Mouse (Mus musculus) forebrain, embryonic 11.5 days (tissue): Measurements from ENCODE around the gene Psen1. TPM values are rescaled to one million over a fixed set of nuclear protein-coding genes. Genes with fewer than 3 reads are reported as not detected.
A peak's percentile ranks its signal among the peaks of the same experiment; 100 is the strongest.

ENCODE experiments used
- ATAC-seq: fragments of 200-750 bp; cut with Nextera tagmentation; replicated peaks from 2 replicates; pipeline ENCODE4 v1.8.0; 2017; ENCODE audit warnings: moderate TSS enrichment; ENCODE audit not compliant: low FRiP score
- DNase-seq: peaks from one replicate; pipeline ENCODE4 v3.0.0-alpha.2; 2017; ENCODE audit warnings: low spot score
- H3K27ac ChIP-seq: fragments of 300-500 bp; sonication (generic); 2 replicates; pipeline ENCODE4 v1.5.1; 2014; ENCODE audit warnings: low read depth, low read length
- H3K27me3 ChIP-seq: fragments of 300-500 bp; sonication (generic); 2 replicates; pipeline ENCODE4 v1.6.1; 2014; ENCODE audit warnings: mild to moderate bottlenecking, low read length, mixed read lengths; ENCODE audit not compliant: control insufficient read depth, insufficient read depth
- H3K36me3 ChIP-seq: fragments of 300-500 bp; sonication (generic); 2 replicates; pipeline ENCODE4 v1.6.1; 2014; ENCODE audit warnings: mild to moderate bottlenecking, low read length, moderate library complexity, mixed read lengths; ENCODE audit not compliant: control insufficient read depth, insufficient read depth
- H3K4me1 ChIP-seq: fragments of 300-500 bp; sonication (generic); replicated peaks from 2 replicates; pipeline ENCODE4 v1.6.1; 2014; ENCODE audit warnings: low read length, mixed read lengths; ENCODE audit not compliant: control insufficient read depth, insufficient read depth
- H3K4me2 ChIP-seq: fragments of 300-500 bp; sonication (generic); 2 replicates; pipeline ENCODE4 v1.6.1; 2014; ENCODE audit warnings: low read depth, mild to moderate bottlenecking, low read length, moderate library complexity, mixed read lengths; ENCODE audit not compliant: severe bottlenecking
- H3K4me3 ChIP-seq: fragments of 300-500 bp; sonication (generic); 2 replicates; pipeline ENCODE4 v1.5.1; 2014; ENCODE audit warnings: low read depth, low read length
- H3K9ac ChIP-seq: fragments of 300-500 bp; sonication (generic); 2 replicates; pipeline ENCODE4 v1.6.1; 2014; ENCODE audit warnings: low read length
- H3K9me3 ChIP-seq: fragments of 300-500 bp; sonication (generic); 2 replicates; pipeline ENCODE4 v1.6.1; 2016; ENCODE audit warnings: low read length, mixed read lengths; ENCODE audit not compliant: control insufficient read depth
- WGBS: fragments of 180-500 bp; shearing (Covaris S2); extraction: QIAGEN DNeasy Blood & Tissue Kit; methylation state at CpG from one replicate; pipeline ENCODE4 v1.1.7; 2014; 5-methylcytosine and 5-hydroxymethylcytosine counted together
- polyA plus RNA-seq: library from polyadenylated mRNA; unstranded; fragments of >200 nt; fragmentation: Nextera tagmentation; extraction: Ambion mirVana; gene quantifications from 2 replicates; pipeline ENCODE4 v1.2.1, GENCODE M21; 2014

The Psen1 gene
- 64.9 and 69.6 TPM in 2 replicates for polyA plus RNA-seq

DNA sequence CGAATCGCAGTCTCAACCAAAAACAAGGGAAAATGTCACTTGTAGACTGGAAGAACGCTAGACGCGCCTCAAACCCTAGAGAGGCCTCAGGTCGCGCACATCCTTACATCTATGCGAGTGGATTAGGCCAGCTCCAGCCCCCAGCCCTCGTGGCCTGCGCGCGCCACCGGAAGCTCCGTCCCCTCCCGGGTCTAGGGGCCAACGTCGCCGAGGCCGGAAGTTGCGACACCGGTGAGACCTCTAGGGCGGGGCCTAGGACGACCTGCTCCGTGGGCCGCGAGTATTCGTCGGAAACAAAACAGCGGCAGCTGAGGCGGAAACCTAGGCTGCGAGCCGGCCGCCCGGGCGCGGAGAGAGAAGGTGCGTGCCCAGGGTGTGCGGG is at the start of gene Psen1:
Gene Psen1, plus strand, starts transcription at position 219 of the 382 bp plus-strand sequence.
- Histone ChIP-seq H3K27me3 (no peaks in the 10 kb centered on the region), H3K4me3 (peak within 1 kb of the TSS; percentile 93), H3K36me3 (no peaks in the 10 kb centered on the region), H3K9me3 (no peaks in the 10 kb centered on the region), H3K4me1 (no peaks in the 10 kb centered on the region), H3K9ac (peak within 1 kb of the TSS; percentile 91), H3K4me2 (peak within 1 kb of the TSS; percentile 87), H3K27ac (peak within 1 kb of the TSS; percentile 81)
- peak; percentile 98 for DNase-seq
- ATAC-seq = peak; percentile 99
- WGBS = under 1% methylated on average over 38 of the region's 38 CpGs

DNA sequence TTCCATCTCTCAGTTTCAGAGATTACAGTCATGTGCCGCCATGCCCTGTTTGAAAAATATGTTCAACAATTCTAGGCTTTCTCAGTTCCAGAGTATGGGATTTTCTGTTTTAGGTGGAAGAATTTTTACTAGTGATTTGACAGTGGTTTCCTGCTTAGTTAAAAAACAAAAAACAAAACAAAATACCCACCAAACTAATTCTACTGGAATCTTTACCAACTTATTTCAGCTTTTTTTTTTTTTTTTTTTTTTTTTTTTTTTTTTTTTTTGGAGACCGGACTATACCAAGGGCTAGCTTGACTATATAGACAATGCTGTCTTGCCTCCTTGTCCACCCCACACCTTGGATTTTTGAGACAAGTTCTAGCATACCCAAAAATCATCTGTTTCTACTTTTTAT is 46.7 kb upstream of the Psen1 start:
- no peak for ATAC-seq
- DNase-seq = no peak
- no peaks in the 10 kb centered on the region for H3K27me3 ChIP-seq
- H3K9me3 ChIP-seq = no peaks in the 10 kb centered on the region
- H3K27ac ChIP-seq = no peak overlapping the region
- H3K4me1 ChIP-seq = no peaks in the 10 kb centered on the region
- H3K4me3 ChIP-seq = no peak overlapping the region
- H3K36me3 ChIP-seq = peaks cover 13% of the 10 kb centered on the region
- no peak overlapping the region for H3K4me2 ChIP-seq
- no peak overlapping the region for H3K9ac ChIP-seq
- 97% methylated on average over 2 of the region's 2 CpGs for WGBS

DNA sequence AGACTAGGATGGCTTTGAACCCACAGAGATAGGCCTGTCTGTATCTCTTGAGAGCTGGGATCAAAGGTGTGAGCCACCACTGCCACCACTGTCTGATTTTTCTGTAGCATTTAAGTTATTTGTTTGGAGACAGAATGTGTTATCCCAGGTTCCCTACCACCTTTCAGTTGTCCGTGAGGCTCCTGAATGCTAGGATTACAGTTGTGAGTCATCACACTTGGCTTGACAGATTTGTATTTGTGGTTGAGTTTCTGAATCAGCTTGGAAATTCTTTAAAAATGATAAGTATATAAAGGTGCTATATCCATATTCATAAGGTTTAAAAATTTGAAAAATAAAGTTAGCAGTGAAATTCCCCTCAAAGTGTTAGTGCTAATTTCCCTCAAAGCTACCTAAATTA is 44.8 kb upstream of the Psen1 start:
- Histone ChIP-seq H3K27me3 (no peaks in the 10 kb centered on the region), H3K27ac (no peak overlapping the region), H3K4me1 (no peaks in the 10 kb centered on the region), H3K4me3 (no peak overlapping the region), H3K4me2 (no peak overlapping the region), H3K36me3 (peaks cover 16% of the 10 kb centered on the region), H3K9ac (no peak overlapping the region), H3K9me3 (no peaks in the 10 kb centered on the region)
- no peak for DNase-seq
- no peak for ATAC-seq
- WGBS = 90% methylated on average over 1 of the region's 1 CpGs

DNA sequence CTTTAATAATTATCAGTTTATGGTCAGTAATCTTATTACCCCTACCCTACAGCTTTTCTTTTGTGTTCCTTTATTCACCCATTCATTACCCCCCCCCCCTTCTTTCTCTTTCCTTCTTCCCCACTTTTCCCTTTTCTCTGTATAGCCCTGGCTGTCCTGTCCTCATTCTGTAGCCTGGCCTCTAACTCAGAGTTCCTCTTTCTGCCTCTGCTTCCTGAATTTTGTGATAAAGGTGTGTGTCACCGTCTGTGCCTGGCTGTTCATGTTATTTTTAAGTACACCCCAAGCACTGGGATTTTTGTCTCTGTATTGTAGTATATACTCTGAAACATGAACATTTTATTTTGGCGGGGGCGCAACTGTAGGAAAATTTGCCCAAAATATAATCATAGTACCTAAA is 37.6 kb upstream of the Psen1 start:
- H3K4me1 ChIP-seq = no peaks in the 10 kb centered on the region
- H3K4me2 ChIP-seq = no peak overlapping the region
- no peaks in the 10 kb centered on the region for H3K27me3 ChIP-seq
- 97% methylated on average over 3 of the region's 3 CpGs for WGBS
- peaks cover 9% of the 10 kb centered on the region for H3K36me3 ChIP-seq
- H3K4me3 ChIP-seq = no peak overlapping the region
- H3K9ac ChIP-seq = no peak overlapping the region
- DNase-seq (no peak), ATAC-seq (no peak)
- H3K9me3 ChIP-seq = no peaks in the 10 kb centered on the region
- H3K27ac ChIP-seq = no peak overlapping the region

DNA sequence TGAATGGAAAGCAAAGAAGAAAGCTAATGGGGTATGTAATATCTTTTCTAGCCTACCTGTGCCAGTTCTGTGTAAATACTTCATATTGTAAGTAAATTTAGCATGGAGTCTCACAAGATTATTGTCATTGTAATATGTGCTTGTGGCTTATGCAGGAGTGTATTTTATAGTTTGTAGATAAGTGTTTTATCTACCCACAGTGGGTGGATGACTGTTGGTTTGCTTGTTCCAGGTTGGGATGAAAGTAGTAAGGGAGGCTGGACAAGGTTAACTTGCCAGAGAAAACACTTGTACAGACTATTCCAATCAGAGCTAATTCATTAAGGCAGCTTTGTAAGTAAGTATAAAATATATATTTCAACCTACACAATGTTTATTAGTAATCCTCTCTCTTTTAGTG is 36.5 kb upstream of the Psen1 start:
- Histone ChIP-seq H3K36me3 (peaks cover 6% of the 10 kb centered on the region), H3K4me1 (no peaks in the 10 kb centered on the region), H3K27ac (no peak overlapping the region), H3K9ac (no peak overlapping the region), H3K4me2 (no peak overlapping the region), H3K27me3 (no peaks in the 10 kb centered on the region), H3K9me3 (no peaks in the 10 kb centered on the region), H3K4me3 (no peak overlapping the region)
- DNase-seq = no peak
- no peak for ATAC-seq

DNA sequence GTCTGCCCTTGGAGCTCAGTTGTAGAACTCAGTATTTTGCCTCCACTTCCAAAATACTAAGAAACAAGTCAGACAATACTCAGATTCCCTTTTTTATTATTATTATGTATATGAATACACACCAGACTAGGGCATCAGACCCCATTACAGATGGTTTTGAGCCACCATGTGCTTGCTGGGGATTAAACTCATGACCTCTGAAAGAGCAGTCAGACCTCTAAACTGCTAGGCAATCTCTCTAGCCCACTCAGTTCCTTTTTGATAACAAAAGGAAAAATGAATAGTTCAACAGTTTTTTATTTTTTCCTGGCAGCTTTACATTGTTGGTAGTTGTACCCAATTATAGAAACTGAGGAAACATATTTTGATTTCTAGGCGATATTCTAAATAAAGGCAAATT is 2.5 kb upstream of the Psen1 start:
- DNase-seq = no peak
- Histone ChIP-seq H3K4me3 (no peak overlapping the region), H3K4me1 (no peaks in the 10 kb centered on the region), H3K36me3 (no peaks in the 10 kb centered on the region; the same call in 1 of the 2 replicates), H3K4me2 (no peak overlapping the region), H3K9me3 (no peaks in the 10 kb centered on the region), H3K27me3 (no peaks in the 10 kb centered on the region), H3K9ac (no peak overlapping the region), H3K27ac (no peak overlapping the region)
- no peak for ATAC-seq
- 98% methylated on average over 1 of the region's 1 CpGs for whole genome bisulfite sequencing

DNA sequence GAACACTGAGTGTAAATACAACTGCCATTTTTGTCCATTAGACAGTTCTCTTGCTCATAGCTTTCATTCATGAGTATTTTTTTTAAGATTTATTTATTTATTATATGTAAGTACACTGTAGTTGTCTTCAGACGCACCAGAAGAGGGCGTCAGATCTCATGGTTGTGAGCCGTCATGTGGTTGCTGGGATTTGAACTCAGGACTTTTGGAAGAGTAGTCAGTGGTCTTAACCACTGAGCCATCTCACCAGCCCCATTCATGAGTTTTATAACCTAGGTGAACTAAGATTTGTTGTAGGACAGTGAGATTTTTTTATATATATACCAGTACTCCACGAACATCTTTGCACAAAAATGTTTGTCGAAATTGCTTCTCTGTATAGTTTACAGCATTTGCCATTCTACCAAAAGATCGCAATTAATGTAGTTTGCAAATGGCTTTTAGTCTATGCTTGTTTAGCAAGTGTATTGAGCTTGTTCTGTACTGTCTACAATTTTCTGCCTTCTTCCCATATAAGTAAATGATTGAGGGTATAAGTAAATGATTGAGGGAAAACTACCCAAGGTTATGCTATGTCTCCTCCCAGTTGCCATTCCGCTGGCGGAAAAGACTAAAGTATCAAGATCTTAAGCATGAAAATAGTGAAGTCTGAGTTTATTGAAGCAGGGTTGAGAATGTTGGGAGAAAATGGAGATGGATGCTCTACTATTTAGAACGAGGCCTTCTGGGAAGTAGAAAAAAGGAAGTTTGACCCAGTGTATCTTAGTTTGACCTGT is 1.2 kb upstream of the Psen1 start:
- H3K9me3 ChIP-seq = no peaks in the 10 kb centered on the region
- H3K27ac ChIP-seq = no peak overlapping the region
- DNase-seq (no peak), ATAC-seq (no peak)
- H3K4me1 ChIP-seq = no peaks in the 10 kb centered on the region
- H3K4me2 ChIP-seq = no peak overlapping the region
- 89% methylated on average over 9 of the region's 9 CpGs for WGBS
- no peaks in the 10 kb centered on the region for H3K36me3 ChIP-seq
- no peaks in the 10 kb centered on the region for H3K27me3 ChIP-seq
- H3K4me3 ChIP-seq = no peak overlapping the region
- no peak overlapping the region for H3K9ac ChIP-seq

DNA sequence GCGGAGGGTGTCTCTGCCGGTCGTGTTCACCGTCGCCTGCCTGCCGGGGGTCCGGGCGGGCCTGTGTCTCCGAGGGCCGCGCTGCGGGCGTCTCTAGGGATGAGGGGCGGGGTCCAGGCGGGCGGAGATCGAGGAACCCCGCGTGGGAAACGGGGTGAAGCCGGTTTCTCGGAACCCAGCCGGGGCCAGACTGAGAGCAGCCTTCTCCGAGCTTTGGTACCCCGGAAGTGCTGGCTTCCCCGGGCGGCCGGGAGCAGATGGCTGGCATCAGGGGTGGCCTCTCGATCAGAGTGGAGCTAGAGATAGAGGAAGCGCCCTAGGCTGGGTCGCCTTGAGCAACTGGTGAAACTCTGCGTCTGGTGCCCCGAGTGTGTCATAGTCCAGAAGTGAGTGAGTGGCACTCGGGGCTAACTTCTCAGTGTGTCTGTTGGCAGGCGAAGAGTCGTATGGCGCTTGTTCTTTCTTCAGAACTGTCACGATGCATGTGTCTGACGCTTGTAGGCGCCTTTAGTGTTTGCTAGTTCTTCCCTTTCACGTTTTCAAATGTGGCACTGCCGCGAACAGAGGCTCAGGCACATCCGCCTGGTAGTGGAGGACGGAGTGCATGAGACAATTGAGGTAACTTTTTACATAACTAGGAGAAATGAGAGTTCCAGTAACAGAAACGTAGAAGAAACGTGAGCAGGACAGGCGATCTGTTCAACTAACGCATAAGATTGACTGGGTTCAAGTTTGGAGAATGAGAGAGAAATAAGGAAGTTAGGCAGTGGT is 549 bp downstream of the Psen1 start:
- Histone ChIP-seq H3K27me3 (no peaks in the 10 kb centered on the region), H3K4me3 (peak overlapping the region; percentile 93), H3K9ac (peak overlapping the region; percentile 91), H3K9me3 (no peaks in the 10 kb centered on the region), H3K36me3 (no peaks in the 10 kb centered on the region), H3K27ac (peak overlapping the region; percentile 81), H3K4me1 (no peaks in the 10 kb centered on the region), H3K4me2 (peak overlapping the region; percentile 87)
- WGBS = 1% methylated on average over 48 of the region's 49 CpGs
- DNase-seq (no peak), ATAC-seq (peak; percentile 81)
